11 mouse cellular contexts compared by ENCODE assay signal in genomic region chr9:30824056-30824625, GRCm38 (mm10).
"Had no signal": no experiment of that assay in that cellular context is flagged by ENCODE, and none has a peak within 500 bp of the region (broad histone marks: within the 10 kb centered on the region; RNA-seq: fewer than 3 reads in every experiment).

No protein-coding gene starts in this region.

- H3K27ac ChIP-seq: intestine, embryonic 15.5 days; left cerebral cortex, adult 2 months; liver, embryonic 14.5 days had no signal

- H3K9me3 ChIP-seq: intestine, embryonic 15.5 days had no signal

- H3K4me3 ChIP-seq: intestine, embryonic 15.5 days; left cerebral cortex, adult 2 months had no signal

- H3K27me3 ChIP-seq: intestine, embryonic 15.5 days had no signal

- ATAC-seq: intestine, embryonic 15.5 days had no signal

- H3K4me2 ChIP-seq: intestine, embryonic 15.5 days; liver, embryonic 11.5 days; midbrain, embryonic 11.5 days had no signal

- H3K9ac ChIP-seq: intestine, embryonic 15.5 days; liver, embryonic 14.5 days had no signal

- DNase-seq: kidney, adult 18-20 months; kidney, postnatal 25 days; layer of hippocampus, postnatal 36 days; midbrain, embryonic 14.5 days; thymus, adult 18-20 months; thymus, postnatal 36 days had no signal

- H3K4me1 ChIP-seq: intestine, embryonic 15.5 days had no signal

- H3K36me3 ChIP-seq: intestine, embryonic 15.5 days had no signal
